Mouse (Mus musculus): ENCODE data around the gene Flnc. TPM values are rescaled to one million over a fixed set of nuclear protein-coding genes. Genes with fewer than 3 reads are reported as not detected.

Gene Flnc
- polyA plus RNA-seq, 1 experiment: 0.15 TPM

DNA sequence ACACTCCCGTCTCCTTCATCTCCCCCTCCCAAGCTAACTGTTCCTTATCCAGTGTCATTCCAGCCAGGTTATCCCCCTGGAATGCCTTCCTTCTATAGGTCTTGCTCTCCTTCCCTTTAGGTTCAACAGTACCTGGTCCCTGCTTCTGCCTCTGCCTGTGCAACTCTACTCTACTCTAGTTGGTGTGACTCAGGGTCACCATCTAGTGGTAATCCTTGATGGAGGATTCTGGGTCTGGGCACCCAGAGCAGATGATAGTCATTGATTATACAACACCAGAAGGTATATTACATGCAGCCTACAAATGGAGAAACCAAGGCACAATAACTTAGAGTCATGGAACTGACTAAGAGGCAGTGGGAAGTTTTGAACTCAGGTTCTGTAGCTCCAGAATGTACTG, 68.5 kb downstream of the Flnc start:
- no peak for TF ChIP-seq GATA1 (IDR thresholded peaks at IDR 0.05; ENCODE audit: low read length)

DNA sequence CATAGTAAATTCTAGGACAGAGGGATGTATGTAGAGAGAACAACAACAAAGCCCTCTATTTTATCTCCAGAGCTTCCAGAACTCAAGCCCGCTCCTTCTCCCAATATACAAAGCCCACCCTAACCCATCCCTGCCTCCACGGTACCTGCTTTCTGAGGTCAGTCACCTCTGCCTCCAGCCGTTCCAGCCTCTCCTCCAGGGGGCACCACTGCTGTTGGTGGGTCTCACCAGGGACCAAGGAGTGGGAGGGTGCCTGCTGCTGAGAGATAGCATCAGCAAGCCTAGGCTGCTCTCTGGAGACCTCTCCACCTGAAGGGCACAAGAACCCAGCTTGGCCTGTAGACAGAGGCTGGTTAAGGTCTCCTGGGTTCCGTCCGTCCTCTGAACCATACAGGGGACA, 72.4 kb downstream of the Flnc start:
- TF ChIP-seq GATA1 (IDR thresholded peaks at IDR 0.05; ENCODE audit: low read length): no peak

DNA sequence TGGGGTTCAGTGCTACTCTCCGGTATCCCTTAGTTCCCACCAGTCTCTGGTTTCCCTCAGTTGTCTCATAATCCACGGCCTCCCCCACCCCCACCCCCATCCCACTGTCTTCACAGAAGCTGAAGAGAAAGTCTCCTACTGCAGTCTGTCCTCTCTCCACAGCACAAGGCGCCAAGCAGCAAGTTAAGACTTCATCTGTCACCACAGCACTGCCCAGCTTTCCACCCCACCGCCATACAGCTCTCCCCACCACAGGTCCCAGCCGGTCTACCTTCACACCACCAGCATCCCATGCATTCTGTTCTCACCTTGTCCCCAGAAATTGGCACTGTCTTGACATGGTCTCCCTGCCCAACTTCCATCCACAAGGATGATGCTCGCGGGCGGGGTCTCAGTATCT, 73.8 kb downstream of the Flnc start:
- no peak for TF ChIP-seq GATA1 (IDR thresholded peaks at IDR 0.05; ENCODE audit: low read length)

DNA sequence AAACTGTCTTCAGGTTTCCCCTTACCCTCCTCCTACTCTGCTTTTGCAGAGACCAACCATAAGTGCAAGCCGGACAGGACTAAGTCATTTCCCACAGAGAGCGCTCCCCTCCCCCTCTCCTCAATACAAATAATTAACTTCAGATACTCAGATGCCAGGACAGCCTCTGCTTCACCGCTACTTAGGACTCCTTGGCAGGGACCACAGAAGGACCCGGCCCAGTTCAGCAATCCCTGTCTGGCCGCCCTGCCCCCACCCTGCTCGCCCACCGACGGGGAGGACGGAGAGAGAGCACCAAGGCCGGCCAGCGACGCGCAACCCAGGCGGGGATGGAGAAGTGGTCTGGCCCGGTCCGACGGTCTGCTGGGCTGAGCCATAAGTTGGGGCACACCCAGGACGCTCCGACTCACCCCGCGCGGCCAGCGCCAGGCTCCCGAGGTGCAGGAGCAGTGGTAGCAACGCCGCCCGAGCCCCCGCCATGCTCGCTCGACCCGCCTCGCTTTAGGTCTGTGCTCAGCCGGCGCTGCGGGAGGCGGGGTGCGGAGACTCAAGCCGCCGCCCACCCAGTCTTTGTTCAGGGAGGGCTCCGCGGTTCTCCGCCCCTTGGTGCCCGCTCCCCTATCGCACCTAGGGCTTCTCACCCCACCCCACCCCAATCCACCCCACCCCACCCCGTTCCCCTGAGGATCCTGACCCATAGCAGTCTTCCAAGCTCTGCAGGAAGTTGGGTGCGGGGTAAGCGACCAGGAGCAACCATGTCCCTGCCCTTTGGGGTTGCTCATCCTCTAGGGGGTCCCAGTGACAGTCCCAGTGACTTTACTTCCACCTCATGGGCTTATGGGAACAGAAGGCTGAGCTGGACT, 74.6 kb downstream of the Flnc start, which contains the start of gene Kcp:
TSS of gene Kcp (minus strand) at position 506 of the 863 bp plus-strand sequence.
- no peak for TF ChIP-seq GATA1 (IDR thresholded peaks at IDR 0.05; ENCODE audit: low read length)

DNA sequence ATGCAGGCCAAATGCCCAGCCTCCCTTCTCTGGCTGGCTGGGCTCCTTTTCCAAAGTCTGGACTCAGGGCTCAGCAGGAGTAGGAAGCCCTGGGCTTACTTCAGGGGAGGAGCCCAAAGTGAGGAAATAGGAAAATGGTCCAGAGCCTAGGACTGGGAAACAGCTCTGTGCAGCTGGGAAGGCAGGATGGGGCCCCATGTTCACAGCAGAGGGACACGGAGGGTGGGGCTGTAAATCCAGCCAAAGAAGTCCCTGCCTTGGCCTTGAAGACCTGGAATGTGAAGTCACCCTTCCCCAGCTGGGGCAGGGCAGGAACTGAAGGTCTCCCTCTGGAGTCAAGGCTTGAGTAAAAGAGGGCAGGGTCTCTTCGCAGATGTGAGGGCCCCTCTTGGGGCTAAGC, 76.0 kb downstream of the Flnc start:
- no peak for TF ChIP-seq GATA1 (IDR thresholded peaks at IDR 0.05; ENCODE audit: low read length)

Other genes with a start within 250 kb of the Flnc start
- 69.1 and 81.7 TPM in 2 replicates for gene Impdh1, start 216.9 kb upstream of the Flnc start, polyA plus RNA-seq (2012)
- gene Hilpda, start 160.8 kb upstream of the Flnc start, polyA plus RNA-seq (2012): 35.8 and 44.6 TPM in 2 replicates
- 0.10 TPM in 1 of 2 replicates, not detected in the other for gene Fam71f2, start 153.7 kb upstream of the Flnc start, polyA plus RNA-seq (2012)
- gene Fam71f1, start 114.1 kb upstream of the Flnc start, polyA plus RNA-seq (2012): not detected in 2 replicates
- gene Calu, start 85.2 kb upstream of the Flnc start, polyA plus RNA-seq (2012): 11.3 and 11.7 TPM in 2 replicates
- not detected in 2 replicates for gene Opn1sw, start 44.8 kb upstream of the Flnc start, polyA plus RNA-seq (2012)
- gene Ccdc136, start 36.9 kb upstream of the Flnc start, polyA plus RNA-seq (2012): not detected in 2 replicates
- 242 and 326 TPM in 2 replicates for gene Atp6v1f, start 34.5 kb downstream of the Flnc start, polyA plus RNA-seq (2012)
- not detected in 2 replicates for gene Atp6v1fnb, start 38.2 kb downstream of the Flnc start, polyA plus RNA-seq (2012)
- 0.59 and 0.71 TPM in 2 replicates for gene Kcp, start 74.7 kb downstream of the Flnc start, polyA plus RNA-seq (2012)
- gene Irf5, start 93.4 kb downstream of the Flnc start, polyA plus RNA-seq (2012): 2.1 and 2.6 TPM in 2 replicates
- gene Tnpo3, start 176.6 kb downstream of the Flnc start, polyA plus RNA-seq (2012): 57.7 and 102 TPM in 2 replicates